Mouse (Mus musculus) spleen, adult 2 months (tissue): ENCODE data around the gene Tiam1.

Experiments used
- CTCF ChIP-seq: fragments of 200-500 bp; IDR thresholded peaks from 2 replicates; pipeline ENCODE4 v1.5.1; 2011; ENCODE audit warnings: mild to moderate bottlenecking, inconsistent platforms; ENCODE audit not compliant: insufficient read depth, insufficient read length, insufficient replicate concordance; ENCODE audit errors: extremely low read depth
- POLR2A ChIP-seq: fragments of 200-500 bp; IDR thresholded peaks from 2 replicates; pipeline ENCODE4 v1.6.1; 2011; ENCODE audit warnings: low read depth, low read length, inconsistent platforms

DNA sequence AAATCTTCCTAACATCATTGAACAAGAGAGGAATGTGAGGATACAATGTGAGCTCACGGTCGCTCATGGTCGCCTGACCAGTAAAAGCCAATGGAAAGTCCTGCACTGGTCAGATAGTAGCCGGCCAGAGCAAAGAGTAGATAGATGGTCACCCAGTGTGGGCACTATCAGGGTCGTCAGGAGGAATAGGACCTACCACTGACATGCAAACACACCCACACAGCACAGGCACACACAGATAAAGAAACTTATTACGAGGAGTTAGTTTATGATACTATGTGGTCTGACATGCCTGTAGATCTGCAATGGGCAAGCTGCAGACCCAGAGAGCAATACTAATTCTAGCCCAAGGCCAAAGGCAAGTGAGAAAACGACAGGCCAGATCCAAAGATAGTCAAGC is 92.5 kb downstream of the Tiam1 start:
- TF ChIP-seq CTCF: no peak
- no peak for TF ChIP-seq POLR2A
